Comparison of ENCODE assay signal across 18 mouse cellular contexts in the genomic region with DNA sequence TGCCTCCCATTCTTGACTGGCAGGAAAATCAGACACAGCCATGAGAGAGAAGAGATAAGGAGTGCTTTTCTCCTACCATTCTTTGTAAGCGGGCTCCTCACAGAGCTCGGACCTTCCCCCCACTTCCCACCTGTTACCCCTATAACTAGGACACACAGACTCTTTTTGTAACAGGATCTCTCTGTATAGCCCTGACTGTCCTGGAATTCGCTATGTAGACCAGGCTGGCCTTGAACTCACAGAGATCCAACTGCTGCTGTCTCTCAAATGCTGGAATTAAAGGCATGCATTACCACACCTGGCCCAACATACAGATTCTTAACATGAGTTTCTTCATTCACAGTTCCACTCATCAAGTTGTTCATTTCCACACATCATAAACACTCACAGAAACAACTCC. TPM values are rescaled to one million over a fixed set of nuclear protein-coding genes. Genes with fewer than 3 reads are reported as not detected.
A peak's percentile ranks its signal among the peaks of the same experiment; 100 is the strongest.
DNase-seq lines count a peak whose midpoint lies in the region; ATAC-seq and TF ChIP-seq lines count a peak whose summit lies in the region.
"Had no signal": no experiment of that assay in that cellular context is flagged by ENCODE, and none has a peak within 500 bp of the region (broad histone marks: within the 10 kb centered on the region; RNA-seq: fewer than 3 reads in every experiment).

No protein-coding gene starts in this region.

- WGBS in heart, adult 2 months = 64% methylated on average over 3 of the region's 3 CpGs
- WGBS in kidney, embryonic 15.5 days = 89% methylated on average over 3 of the region's 3 CpGs
- WGBS in kidney, adult 2 months = 100% methylated on average over 3 of the region's 3 CpGs
- WGBS in hindbrain, postnatal 0 days = 96% methylated on average over 3 of the region's 3 CpGs

- no peak for ATAC-seq in kidney, embryonic 15.5 days (replicated peaks; ENCODE audit: low FRiP score)
- no peak for ATAC-seq in hindbrain, postnatal 0 days
- ATAC-seq: liver, postnatal 0 days had no signal

- peak overlapping the region; percentile 97; the same call in 1 of the 2 replicates for H3K4me2 ChIP-seq in kidney, embryonic 15.5 days
- peak overlapping the region; percentile 72 for H3K4me2 ChIP-seq in hindbrain, postnatal 0 days (ENCODE audit: low read depth, low read length)
- peak overlapping the region; percentile 84 for H3K4me2 ChIP-seq in myocyte (ENCODE audit: low read depth)

- H3K27me3 ChIP-seq in heart, adult 2 months (ENCODE audit: control insufficient read depth, insufficient read depth, low read length) = no peaks in the 10 kb centered on the region
- peaks cover 21% of the 10 kb centered on the region for H3K27me3 ChIP-seq in kidney, embryonic 15.5 days
- H3K27me3 ChIP-seq in kidney, adult 2 months (replicated peaks; ENCODE audit: control insufficient read depth, insufficient read depth, low read length) = no peaks in the 10 kb centered on the region
- H3K27me3 ChIP-seq in hindbrain, postnatal 0 days (ENCODE audit: insufficient read depth, low read length) = no peaks in the 10 kb centered on the region
- no peaks in the 10 kb centered on the region for H3K27me3 ChIP-seq in myocyte (ENCODE audit: control insufficient read depth, insufficient read depth, insufficient read length)

- no peak for DNase-seq in heart, adult 2 months
- DNase-seq in heart, adult 8-10 months (ENCODE audit: low spot score) = no peak
- no peak for DNase-seq in kidney, adult 2 months
- no peak for DNase-seq in hindbrain, postnatal 0 days (ENCODE audit: low spot score)
- no peak for DNase-seq in urinary bladder, adult 2 months (ENCODE audit: low spot score)
- DNase-seq in left cerebral cortex, postnatal 10 days (ENCODE audit: extremely low spot score in 1 of 2, low spot score in 2 of 2) = no peak
- DNase-seq: adrenal gland, postnatal 36 days; liver, postnatal 0 days; retina, postnatal 1 day; spleen, adult 18-20 months had no signal

- no peak overlapping the region; the same call in 1 of the 2 replicates for H3K9ac ChIP-seq in heart, adult 2 months (ENCODE audit: low read depth, low read length)
- no peak overlapping the region for H3K9ac ChIP-seq in kidney, embryonic 15.5 days
- H3K9ac ChIP-seq in hindbrain, postnatal 0 days (replicated peaks; ENCODE audit: low read length) = no peak overlapping the region

- no peaks in the 10 kb centered on the region for H3K79me2 ChIP-seq in heart, adult 2 months (replicated peaks; ENCODE audit: control insufficient read depth, insufficient read depth, low read length)
- H3K79me2 ChIP-seq in myocyte (ENCODE audit: control insufficient read depth, insufficient read depth) = peaks cover 31% of the 10 kb centered on the region

- H3ac ChIP-seq in myocyte (ENCODE audit: control insufficient read depth, insufficient read length) = peak overlapping the region; percentile 20

- no peaks in the 10 kb centered on the region for H3K9me3 ChIP-seq in kidney, embryonic 15.5 days (replicated peaks)
- no peaks in the 10 kb centered on the region for H3K9me3 ChIP-seq in hindbrain, postnatal 0 days (ENCODE audit: low read length)
- H3K9me3 ChIP-seq: neural tube, embryonic 12.5 days had no signal

- H3K36me3 ChIP-seq in heart, adult 2 months (ENCODE audit: control insufficient read depth, insufficient read depth, low read length) = no peaks in the 10 kb centered on the region
- H3K36me3 ChIP-seq in kidney, embryonic 15.5 days = no peaks in the 10 kb centered on the region
- no peaks in the 10 kb centered on the region for H3K36me3 ChIP-seq in kidney, adult 2 months (ENCODE audit: control insufficient read depth, insufficient read depth, low read length)
- no peaks in the 10 kb centered on the region for H3K36me3 ChIP-seq in hindbrain, postnatal 0 days (ENCODE audit: insufficient read depth, low read length)
- no peaks in the 10 kb centered on the region for H3K36me3 ChIP-seq in myocyte (ENCODE audit: control insufficient read depth, insufficient read depth)
- H3K36me3 ChIP-seq: neural tube, embryonic 12.5 days had no signal

- 0 out of 2 replicates have a peak, but pooled peaks have one; percentile 24 for TF ChIP-seq POLR2A in heart, adult 2 months (IDR thresholded peaks at IDR 0.05; ENCODE audit: insufficient read depth, low read depth, low read length)
- no peak for TF ChIP-seq POLR2A in kidney, adult 2 months (IDR thresholded peaks at IDR 0.05; ENCODE audit: low read depth, low read length)
- TF ChIP-seq POLR2A in myocyte (IDR thresholded peaks at IDR 0.05; ENCODE audit: insufficient read length, low read depth) = no peak

- intact Hi-C loops in heart, adult 2 months (cut with DNase I) = no loop called here
- intact Hi-C loops in left cerebral cortex, postnatal 10 days (cut with DNase I) = loop anchor here (10.0 kb wide), 1 partner anchor 268 kb away; the partner anchor contains the start of gene Mrps16

- no peak for TF ChIP-seq CTCF in heart, adult 2 months (IDR thresholded peaks at IDR 0.05)
- TF ChIP-seq CTCF in kidney, adult 2 months (conservative IDR thresholded peaks at IDR 0.05; ENCODE audit: insufficient read depth, insufficient read length, low read depth, low read length) = no peak
- TF ChIP-seq CTCF in hindbrain, postnatal 0 days (IDR thresholded peaks at IDR 0.05; ENCODE audit: low read depth) = no peak

- no peaks in the 10 kb centered on the region; the same call in 1 of the 2 replicates for H3K4me1 ChIP-seq in heart, adult 2 months (ENCODE audit: control insufficient read depth, insufficient read depth, low read length)
- peaks cover 18% of the 10 kb centered on the region for H3K4me1 ChIP-seq in kidney, embryonic 15.5 days
- H3K4me1 ChIP-seq in kidney, adult 2 months (ENCODE audit: control insufficient read depth, insufficient read depth, low read length) = no peaks in the 10 kb centered on the region; the same call in 1 of the 2 replicates
- H3K4me1 ChIP-seq in hindbrain, postnatal 0 days (ENCODE audit: insufficient read depth, low read length) = peaks cover 13% of the 10 kb centered on the region; the same call in 1 of the 2 replicates

- H3K27ac ChIP-seq in heart, adult 2 months = peak overlapping the region; percentile 96
- H3K27ac ChIP-seq in kidney, embryonic 15.5 days = no peak overlapping the region
- no peak overlapping the region for H3K27ac ChIP-seq in kidney, adult 2 months (ENCODE audit: insufficient read depth, low read depth, low read length)
- peak overlapping the region; percentile 93; the same call in 1 of the 2 replicates for H3K27ac ChIP-seq in hindbrain, postnatal 0 days
- H3K27ac ChIP-seq: kidney, postnatal 0 days; neural tube, embryonic 12.5 days had no signal

- TF ChIP-seq EP300 in heart, adult 2 months (IDR thresholded peaks at IDR 0.05; ENCODE audit: insufficient read depth, low read depth, low read length) = no peak

- no peak overlapping the region; the same call in 1 of the 2 replicates for H3K4me3 ChIP-seq in heart, adult 2 months
- H3K4me3 ChIP-seq in kidney, embryonic 15.5 days (replicated peaks) = no peak overlapping the region
- H3K4me3 ChIP-seq in kidney, adult 2 months (ENCODE audit: insufficient read depth, low read depth, low read length) = no peak overlapping the region
- H3K4me3 ChIP-seq in hindbrain, postnatal 0 days (ENCODE audit: low read length) = no peak overlapping the region
- peak overlapping the region; percentile 46 for H3K4me3 ChIP-seq in myocyte

RNA-seq across cellular contexts. Expression of gene Synpo2l, which starts 5.4 kb away (rescaled TPM):
- total RNA-seq in heart, adult 2 months (2021) = 100 to 1,000 TPM in 1 of 2 experiments, 10 to 100 TPM in 1; 96.8 to 126 TPM
- polyA plus RNA-seq in heart, adult 2 months (2012; rRNA removed) = 63.4 and 67.7 TPM in 2 replicates
- 100 to 1,000 TPM; 120 to 148 (median 126) TPM for total RNA-seq in heart, adult 8-10 months (2022)
- polyA plus RNA-seq in kidney, embryonic 15.5 days (2015; fragmentation: Nextera tagmentation; extraction: Ambion mirVana) = 2.2 and 3.3 TPM in 2 replicates
- 0.87 and 1.8 TPM in 2 replicates for polyA plus RNA-seq in kidney, adult 2 months (2012; rRNA removed)
- 0.11 and 0.52 TPM in 2 replicates for total RNA-seq in hindbrain, postnatal 0 days (2014; rRNA removed)
- 0.20 and 0.23 TPM in 2 replicates for polyA plus RNA-seq in hindbrain, postnatal 0 days (2015; fragmentation: Nextera tagmentation; extraction: Ambion mirVana)
- polyA plus RNA-seq in myocyte (2012; fragmentation: generic; extraction: Trizol) = 165 TPM
- polyA plus RNA-seq in urinary bladder, adult 2 months (2012; rRNA removed) = 0.10 and 0.25 TPM in 2 replicates
- under 1 TPM; 0.36 to 0.73 TPM for total RNA-seq in left cerebral cortex, postnatal 10 days (2021)

RNA-seq across cellular contexts. Expression of gene Myoz1, which starts 6.4 kb away (rescaled TPM):
- under 1 TPM; 0.31 to 0.52 TPM for total RNA-seq in heart, adult 2 months (2021)
- polyA plus RNA-seq in heart, adult 2 months (2012; rRNA removed) = 0.31 and 0.91 TPM in 2 replicates
- total RNA-seq in heart, adult 8-10 months (2022) = 1 to 10 TPM; 1.1 to 1.6 (median 1.4) TPM
- 3.2 and 5.9 TPM in 2 replicates for polyA plus RNA-seq in kidney, embryonic 15.5 days (2015; fragmentation: Nextera tagmentation; extraction: Ambion mirVana)
- polyA plus RNA-seq in kidney, adult 2 months (2012; rRNA removed) = 0.26 and 8.9 TPM in 2 replicates
- total RNA-seq in hindbrain, postnatal 0 days (2014; rRNA removed) = 1.4 TPM in 1 of 2 replicates, not detected in the other
- polyA plus RNA-seq in hindbrain, postnatal 0 days (2015; fragmentation: Nextera tagmentation; extraction: Ambion mirVana) = 0.35 TPM in 1 of 2 replicates, not detected in the other
- polyA plus RNA-seq in myocyte (2012; fragmentation: generic; extraction: Trizol) = 8.6 TPM
- polyA plus RNA-seq in urinary bladder, adult 2 months (2012; rRNA removed) = 0.08 and 0.12 TPM in 2 replicates
- not detected for total RNA-seq in left cerebral cortex, postnatal 10 days (2021)
- total RNA-seq: adrenal gland, postnatal 36 days; common myeloid progenitor, adult 5-6 weeks; ES-E14; granulocyte monocyte progenitor cell, adult 5-6 weeks; left cerebral cortex, postnatal 36 days had no signal

RNA-seq across cellular contexts. Expression of gene Sec24c, which starts 11.4 kb away (rescaled TPM):
- total RNA-seq in heart, adult 2 months (2021) = 100 to 1,000 TPM in 1 of 2 experiments, 10 to 100 TPM in 1; 98.2 to 106 TPM
- 133 and 146 TPM in 2 replicates for polyA plus RNA-seq in heart, adult 2 months (2012; rRNA removed)
- 100 to 1,000 TPM in 3 of 4 experiments, 10 to 100 TPM in 1; 97.9 to 110 (median 103) TPM for total RNA-seq in heart, adult 8-10 months (2022)
- polyA plus RNA-seq in kidney, embryonic 15.5 days (2015; fragmentation: Nextera tagmentation; extraction: Ambion mirVana) = 98.3 and 106 TPM in 2 replicates
- polyA plus RNA-seq in kidney, adult 2 months (2012; rRNA removed) = 133 and 153 TPM in 2 replicates
- total RNA-seq in hindbrain, postnatal 0 days (2014; rRNA removed) = 166 and 179 TPM in 2 replicates
- polyA plus RNA-seq in hindbrain, postnatal 0 days (2015; fragmentation: Nextera tagmentation; extraction: Ambion mirVana) = 52.5 and 58.7 TPM in 2 replicates
- 68.6 TPM for polyA plus RNA-seq in myocyte (2012; fragmentation: generic; extraction: Trizol)
- polyA plus RNA-seq in urinary bladder, adult 2 months (2012; rRNA removed) = 87.1 and 90.1 TPM in 2 replicates
- 100 to 1,000 TPM; 102 to 109 TPM for total RNA-seq in left cerebral cortex, postnatal 10 days (2021)

RNA-seq across cellular contexts. Expression of gene Usp54, which starts 21.9 kb away (rescaled TPM):
- total RNA-seq in heart, adult 2 months (2021) = 10 to 100 TPM; 14.1 to 16.2 TPM
- polyA plus RNA-seq in heart, adult 2 months (2012; rRNA removed) = 10.9 and 16.3 TPM in 2 replicates
- 10 to 100 TPM; 11.3 to 26.0 (median 18.6) TPM for total RNA-seq in heart, adult 8-10 months (2022)
- polyA plus RNA-seq in kidney, embryonic 15.5 days (2015; fragmentation: Nextera tagmentation; extraction: Ambion mirVana) = 8.4 and 8.9 TPM in 2 replicates
- polyA plus RNA-seq in kidney, adult 2 months (2012; rRNA removed) = 7.9 and 8.5 TPM in 2 replicates
- total RNA-seq in hindbrain, postnatal 0 days (2014; rRNA removed) = 27.5 and 30.2 TPM in 2 replicates
- polyA plus RNA-seq in hindbrain, postnatal 0 days (2015; fragmentation: Nextera tagmentation; extraction: Ambion mirVana) = 5.8 and 5.9 TPM in 2 replicates
- 2.6 TPM for polyA plus RNA-seq in myocyte (2012; fragmentation: generic; extraction: Trizol)
- polyA plus RNA-seq in urinary bladder, adult 2 months (2012; rRNA removed) = 16.0 and 16.9 TPM in 2 replicates
- total RNA-seq in left cerebral cortex, postnatal 10 days (2021) = 10 to 100 TPM; 21.2 to 29.3 TPM

RNA-seq across cellular contexts. Expression of gene Fut11, which starts 32.0 kb away (rescaled TPM):
- total RNA-seq in heart, adult 2 months (2021) = 1 to 10 TPM; 5.3 to 5.9 TPM
- 5.3 and 6.9 TPM in 2 replicates for polyA plus RNA-seq in heart, adult 2 months (2012; rRNA removed)
- 1 to 10 TPM; 4.2 to 4.9 (median 4.6) TPM for total RNA-seq in heart, adult 8-10 months (2022)
- 28.5 and 29.2 TPM in 2 replicates for polyA plus RNA-seq in kidney, embryonic 15.5 days (2015; fragmentation: Nextera tagmentation; extraction: Ambion mirVana)
- polyA plus RNA-seq in kidney, adult 2 months (2012; rRNA removed) = 7.9 and 11.2 TPM in 2 replicates
- 18.0 and 19.2 TPM in 2 replicates for total RNA-seq in hindbrain, postnatal 0 days (2014; rRNA removed)
- 24.5 and 26.2 TPM in 2 replicates for polyA plus RNA-seq in hindbrain, postnatal 0 days (2015; fragmentation: Nextera tagmentation; extraction: Ambion mirVana)
- polyA plus RNA-seq in myocyte (2012; fragmentation: generic; extraction: Trizol) = 7.2 TPM
- polyA plus RNA-seq in urinary bladder, adult 2 months (2012; rRNA removed) = 17.1 and 17.2 TPM in 2 replicates
- total RNA-seq in left cerebral cortex, postnatal 10 days (2021) = 10 to 100 TPM; 19.6 to 20.3 TPM

Comparison
In these comparisons a context has a peak if more than half of its experiments do, and no peak if none do; other contexts are left out.
1. H3K27ac ChIP-seq: peak in heart, adult 2 months (single experiment) and hindbrain, postnatal 0 days (single experiment); none in kidney, embryonic 15.5 days (single experiment) and kidney, adult 2 months (single experiment).
2. RNA of gene Synpo2l, which starts 5.4 kb away (polyA plus RNA-seq): 165 TPM in myocyte (single experiment) and 63.4 to 67.7 TPM in heart, adult 2 months; 2.2 to 3.3 TPM in kidney, embryonic 15.5 days, 0.87 to 1.8 TPM in kidney, adult 2 months, 0.20 to 0.23 TPM in hindbrain, postnatal 0 days and 0.10 to 0.25 TPM in urinary bladder, adult 2 months; every median in the first group is over 10 times any median in the second.
3. Peak in every context shown above with its lines, with median percentiles within 50 percentile points of each other: H3K4me2 ChIP-seq.